Mouse (Mus musculus) kidney, adult 9 months (tissue): ENCODE data around the gene Zdhhc20.
"Not testable (repeated sequence)": the region's sequence is repeated elsewhere in the genome, so short reads cannot be mapped to it uniquely, and the experiment has no call there.

ENCODE experiments used
- DNase-seq: peaks from one replicate; pipeline ENCODE4 v3.0.0; 2022

The Zdhhc20 gene

DNA sequence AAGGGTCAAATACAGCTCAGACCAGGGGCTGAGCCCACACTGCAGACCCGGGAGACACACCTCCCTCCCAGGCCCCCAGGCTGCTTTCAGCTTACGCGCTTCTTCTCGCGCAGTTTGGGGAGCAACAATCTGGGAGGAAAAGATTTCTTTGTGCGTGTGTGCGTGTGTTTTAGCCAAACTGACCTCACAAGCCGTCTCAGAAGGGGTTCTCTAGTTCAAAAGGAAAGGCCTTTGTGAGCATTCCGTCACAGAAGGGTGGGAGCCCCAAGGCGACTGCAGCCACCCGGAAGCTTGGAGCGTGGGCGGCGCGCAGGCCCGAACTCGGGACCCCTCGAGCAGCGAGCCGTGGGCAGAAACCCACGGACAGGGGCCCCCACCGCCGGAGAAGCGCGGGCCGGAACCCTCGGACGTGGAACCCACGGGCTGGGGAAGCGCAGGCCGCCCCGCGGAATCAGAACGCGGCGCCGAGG is 500 bp downstream of the Zdhhc20 start:
- DNase-seq: peak; percentile 26

DNA sequence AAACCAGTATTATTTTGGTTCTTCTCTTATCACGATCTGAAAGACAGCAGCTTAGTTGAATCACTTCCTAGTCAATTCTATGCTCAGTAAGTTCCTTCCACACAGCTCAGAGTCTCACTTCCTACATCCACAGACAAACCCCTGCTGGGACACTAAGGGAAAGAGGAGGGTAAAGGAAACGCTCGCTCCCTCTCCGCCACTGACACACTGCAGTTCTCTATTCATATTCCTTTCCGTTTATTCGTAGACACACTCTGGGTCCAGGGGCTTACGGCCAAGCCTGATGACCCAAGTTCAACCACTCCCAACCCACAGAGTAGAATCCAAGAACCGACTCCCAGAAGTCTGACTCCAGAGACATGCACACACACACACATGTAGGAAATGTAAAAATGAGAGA is 2.9 kb downstream of the Zdhhc20 start:
- DNase-seq: peak; percentile 20

DNA sequence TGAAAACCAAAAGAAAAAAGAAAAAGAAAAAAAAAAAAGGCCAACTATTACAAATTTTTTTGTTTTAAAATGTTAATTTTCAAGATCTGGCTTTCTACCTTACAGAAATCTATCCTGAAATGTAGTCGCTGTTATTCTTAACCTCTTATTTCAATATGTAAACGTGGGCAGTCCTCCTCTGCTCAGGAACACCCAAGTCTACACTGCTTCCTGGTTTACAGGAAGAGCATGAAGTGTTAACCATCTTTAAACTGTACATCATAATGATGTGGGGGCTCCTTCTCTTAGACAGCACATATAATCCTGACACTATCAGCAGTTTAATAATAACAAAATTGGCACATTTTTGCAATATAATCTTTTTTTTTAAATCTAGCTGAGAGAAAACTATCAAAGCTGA is 4.0 kb downstream of the Zdhhc20 start:
- DNase-seq: no peak

DNA sequence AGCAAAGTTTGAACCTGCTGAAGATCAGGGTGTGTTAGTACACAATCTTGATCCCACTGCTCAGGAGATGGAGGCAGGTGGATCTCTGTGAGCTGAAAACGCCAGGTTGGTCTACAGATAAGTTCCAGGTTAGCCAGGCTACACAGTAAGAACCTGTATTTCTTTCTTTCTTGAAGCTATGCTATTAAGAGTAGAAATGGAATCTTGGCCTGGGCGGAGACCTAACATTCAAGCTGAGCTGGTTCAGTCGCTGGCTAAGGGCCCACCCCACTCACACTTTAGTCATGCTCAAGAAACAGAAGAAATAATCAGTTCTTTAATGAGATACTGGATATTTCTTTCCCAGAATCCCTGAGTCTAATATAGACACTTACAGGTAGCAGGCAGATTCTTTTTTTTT is 6.7 kb downstream of the Zdhhc20 start:
- DNase-seq: no peak

DNA sequence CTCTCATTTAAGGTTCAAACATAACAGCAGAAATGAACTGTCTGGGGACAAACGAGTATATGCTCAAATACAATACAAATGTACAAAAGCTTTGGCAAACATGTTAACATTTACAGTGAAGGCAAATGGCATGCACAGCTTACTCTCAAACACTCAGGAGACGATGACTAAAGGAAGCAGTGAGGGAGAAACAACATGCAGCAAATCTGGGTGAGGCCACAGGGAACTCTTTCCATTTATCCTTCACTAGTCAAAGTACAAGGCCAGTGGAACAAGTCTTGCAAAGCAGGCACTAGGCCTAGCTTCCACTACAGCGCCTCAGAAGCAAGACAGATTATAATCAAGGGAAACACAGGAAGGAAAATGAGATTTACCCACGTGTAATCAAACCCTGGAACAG is 7.4 kb downstream of the Zdhhc20 start:
- no peak for DNase-seq

DNA sequence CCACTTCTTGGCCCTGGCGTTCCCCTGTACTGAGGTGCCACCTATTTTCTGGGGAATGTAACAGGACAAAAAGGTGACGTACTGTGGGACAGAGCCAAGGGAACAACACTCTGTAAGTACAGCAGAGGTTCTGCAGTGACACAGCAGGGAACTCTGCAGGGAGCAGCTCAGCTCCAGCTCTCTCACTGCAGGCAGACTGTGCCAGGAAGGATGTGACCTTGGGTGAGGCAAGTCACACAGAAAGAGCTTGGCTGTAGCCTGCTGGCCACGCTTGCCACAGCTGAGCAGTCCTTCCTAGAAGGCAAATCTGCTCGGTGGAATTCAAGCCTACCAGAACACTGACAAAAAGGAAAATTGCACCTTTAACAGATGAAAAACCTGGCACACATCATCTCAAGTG is 8.3 kb downstream of the Zdhhc20 start:
- peak; percentile 66 for DNase-seq

DNA sequence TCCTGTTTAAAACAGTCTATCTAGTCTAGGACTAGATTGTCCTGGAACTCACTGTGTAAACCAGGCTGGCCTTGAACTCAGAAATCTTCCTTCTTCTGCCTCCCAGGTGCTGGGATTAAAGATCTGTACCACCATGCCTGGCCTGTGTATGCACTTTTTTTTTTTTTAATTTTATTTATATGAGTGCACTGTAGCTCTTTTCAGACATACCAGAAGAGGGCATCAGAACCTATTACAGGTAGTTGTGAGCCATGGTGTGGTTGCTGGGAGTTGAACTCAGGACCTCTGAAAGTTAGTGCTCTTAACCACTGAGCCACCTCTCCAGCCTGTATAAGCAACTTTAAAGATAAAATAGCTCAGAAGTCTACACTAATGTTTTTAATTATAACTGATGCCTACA is 9.0 kb downstream of the Zdhhc20 start:
- no peak for DNase-seq

DNA sequence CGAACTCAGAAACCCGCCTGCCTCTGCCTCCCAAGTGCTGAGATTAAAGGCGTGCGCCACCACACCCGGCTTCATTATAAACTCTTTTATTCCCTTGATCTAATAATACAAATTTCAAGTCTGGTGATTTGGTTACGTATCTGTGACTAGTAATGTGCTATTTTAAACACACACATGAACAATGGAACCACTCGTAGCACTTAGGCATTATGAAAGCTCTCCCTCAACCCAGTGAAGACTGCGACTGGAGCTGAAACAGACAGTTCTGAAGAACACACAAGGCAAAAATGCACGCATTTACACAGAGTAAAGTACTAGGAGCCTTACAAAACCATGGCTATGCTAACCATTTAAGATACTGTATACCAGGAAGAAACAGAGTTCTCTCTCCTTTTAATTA is 12.2 kb downstream of the Zdhhc20 start:
- DNase-seq: no peak

DNA sequence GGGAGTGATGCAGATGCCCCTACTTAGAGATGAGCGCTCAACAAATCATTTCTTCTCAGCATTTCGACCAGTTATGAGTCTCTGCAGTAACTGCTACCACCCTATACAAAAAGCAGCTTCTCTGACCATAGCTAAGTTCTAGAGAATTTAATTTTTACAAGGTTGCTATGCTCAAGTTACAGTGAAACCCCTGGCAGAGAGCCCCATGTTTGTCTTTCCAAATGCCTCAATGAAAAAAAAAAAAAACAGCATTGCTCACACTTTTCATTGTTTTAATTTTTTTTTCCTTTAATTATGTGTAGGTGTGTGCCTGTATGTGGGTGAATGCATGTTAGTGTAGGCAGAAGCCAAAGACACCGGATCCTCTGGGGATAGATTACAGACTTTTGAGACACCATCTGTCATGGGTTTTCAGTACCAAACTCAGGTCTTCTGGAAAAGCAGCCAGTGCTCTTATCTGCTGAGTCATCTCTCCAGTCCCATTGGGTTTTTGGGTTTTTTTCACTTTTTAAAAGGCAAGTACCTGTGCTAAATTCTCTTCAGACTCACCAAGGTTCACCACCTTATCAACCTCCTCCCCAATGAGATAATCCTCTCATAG is 23.3 kb downstream of the Zdhhc20 start:
- no peak for DNase-seq

DNA sequence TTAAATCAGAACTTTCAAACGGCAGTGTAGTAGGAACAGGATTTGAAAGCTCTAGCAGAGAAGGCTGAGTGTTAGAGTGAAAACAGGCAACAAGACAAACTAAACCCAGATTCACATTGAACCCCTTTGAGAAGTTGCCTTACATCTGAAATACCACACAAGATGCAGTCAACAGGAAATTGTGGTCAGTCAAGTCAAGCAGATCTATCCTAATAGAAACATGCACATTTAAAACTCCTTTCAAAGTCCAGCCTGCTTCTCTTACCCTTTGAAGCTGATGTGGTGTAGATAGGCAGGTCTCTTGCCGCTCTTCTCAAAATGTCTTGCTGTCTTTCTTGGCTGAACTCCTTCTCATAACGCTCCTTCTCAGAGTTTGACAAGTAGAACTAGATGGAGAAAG is 24.8 kb downstream of the Zdhhc20 start:
- DNase-seq: no peak

DNA sequence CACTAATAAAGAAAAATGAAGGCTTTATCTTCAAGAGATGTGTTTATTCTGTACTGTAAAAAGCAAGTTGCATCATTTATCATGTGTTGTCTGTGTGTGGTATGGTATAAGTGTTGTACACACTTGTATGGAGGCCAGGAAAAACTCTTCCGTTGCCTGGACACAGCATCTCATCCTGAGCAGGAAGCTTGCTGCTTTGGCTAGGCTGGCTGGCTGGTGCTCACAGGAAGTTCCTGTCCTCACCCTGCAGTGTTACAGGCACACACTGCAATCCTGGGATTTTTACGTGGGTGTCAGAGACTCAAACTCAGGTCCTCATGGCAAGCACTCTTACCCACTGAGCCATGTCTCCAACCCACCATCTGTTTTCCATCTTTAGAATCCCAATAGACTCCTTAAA is 26.9 kb downstream of the Zdhhc20 start:
- no peak for DNase-seq

DNA sequence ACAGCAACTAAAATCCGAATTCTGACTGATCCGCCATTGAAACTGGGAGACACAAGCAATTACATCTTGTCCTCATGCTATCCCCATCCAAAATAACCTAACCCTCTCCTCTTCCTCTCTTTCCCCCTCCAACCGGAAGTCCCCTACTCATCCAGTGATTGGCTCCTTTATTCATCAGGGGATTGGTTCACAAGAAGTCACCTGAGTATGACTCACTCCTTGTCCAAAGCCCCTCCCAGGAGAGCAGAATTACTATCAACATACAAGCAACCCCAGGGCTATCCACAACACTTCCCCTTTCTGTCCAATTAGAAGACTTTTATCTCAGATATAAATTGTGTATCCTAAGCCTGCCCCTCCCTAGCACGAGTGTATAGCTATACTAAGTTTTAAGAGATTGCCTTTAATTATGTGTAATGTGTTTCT is 28.1 kb downstream of the Zdhhc20 start:
- DNase-seq: no peak

DNA sequence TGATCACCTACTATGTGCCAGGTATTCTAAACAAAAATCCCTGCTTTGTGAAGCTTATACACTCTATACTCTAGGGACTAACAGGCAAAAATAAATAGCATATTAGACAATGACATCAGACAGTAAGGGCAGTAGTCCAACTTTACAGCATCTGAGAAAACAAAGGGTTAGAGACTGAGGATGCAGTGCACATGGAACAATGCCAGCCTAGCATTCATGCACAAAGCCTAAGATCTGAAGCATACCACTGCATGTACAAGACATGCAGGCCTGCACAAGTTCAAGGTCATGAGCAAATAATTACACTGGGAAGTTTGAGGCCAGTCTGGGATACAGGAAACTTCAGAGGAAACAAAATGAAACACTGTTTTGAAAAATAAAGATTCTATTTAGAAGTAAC is 30.6 kb downstream of the Zdhhc20 start:
- peak; percentile 9 for DNase-seq

DNA sequence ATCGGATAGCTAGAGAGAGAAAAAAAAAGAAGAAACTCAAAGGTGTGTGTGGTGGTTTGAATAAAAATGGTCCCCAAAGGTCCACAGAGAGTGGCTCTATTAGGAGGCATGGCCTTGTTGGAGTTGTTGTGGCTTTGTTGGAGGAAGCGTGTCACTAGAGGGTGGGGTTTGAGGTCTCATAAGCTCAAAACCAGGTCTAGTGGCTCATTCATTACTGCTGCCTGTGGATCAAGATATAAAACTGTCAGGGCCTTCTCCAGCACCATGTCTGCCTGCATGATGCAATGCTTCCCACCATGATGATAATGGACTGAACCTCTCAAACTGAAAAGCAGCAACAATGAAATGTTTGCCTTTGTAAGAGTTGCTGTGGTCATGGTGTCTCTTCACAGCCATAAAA is 31.5 kb downstream of the Zdhhc20 start:
- no peak for DNase-seq

DNA sequence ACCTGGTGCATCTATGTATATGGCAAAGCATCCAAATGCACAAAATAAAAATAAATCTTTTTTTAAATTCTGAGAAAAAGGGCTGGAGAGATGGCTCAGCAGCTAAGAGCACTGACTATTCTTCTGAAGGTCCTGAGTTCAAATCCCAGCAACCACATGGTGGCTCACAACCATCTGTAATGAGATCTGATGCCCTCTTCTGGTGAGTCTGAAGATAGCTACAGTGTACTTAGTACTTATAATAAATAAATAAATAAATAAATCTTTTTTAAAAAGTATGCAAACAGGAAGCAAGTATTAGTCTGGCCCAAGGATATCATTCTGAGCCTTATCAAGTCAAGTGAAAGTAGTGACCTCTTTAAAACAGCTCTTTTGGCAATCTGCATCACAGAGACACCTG is 34.0 kb downstream of the Zdhhc20 start:
- not testable (repeated sequence) for DNase-seq

DNA sequence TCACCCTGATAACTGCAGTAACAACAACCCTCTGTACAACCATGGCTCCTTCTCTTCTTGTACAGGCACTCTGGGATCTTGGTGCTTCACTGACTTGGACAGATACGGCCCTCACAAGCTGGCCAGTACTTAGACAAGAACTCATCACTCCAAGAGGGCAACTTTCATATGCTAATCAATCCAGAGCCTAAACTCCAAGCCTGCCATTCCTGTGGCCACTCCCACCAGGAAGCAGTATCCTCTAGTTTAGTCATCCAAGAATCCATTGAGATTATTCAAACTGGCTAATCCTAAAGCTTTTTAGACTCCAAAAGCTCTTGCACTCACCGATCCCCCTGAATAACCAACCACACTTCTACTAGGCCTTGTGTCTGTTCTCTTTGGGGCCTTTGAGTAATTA is 37.1 kb downstream of the Zdhhc20 start:
- no peak for DNase-seq

DNA sequence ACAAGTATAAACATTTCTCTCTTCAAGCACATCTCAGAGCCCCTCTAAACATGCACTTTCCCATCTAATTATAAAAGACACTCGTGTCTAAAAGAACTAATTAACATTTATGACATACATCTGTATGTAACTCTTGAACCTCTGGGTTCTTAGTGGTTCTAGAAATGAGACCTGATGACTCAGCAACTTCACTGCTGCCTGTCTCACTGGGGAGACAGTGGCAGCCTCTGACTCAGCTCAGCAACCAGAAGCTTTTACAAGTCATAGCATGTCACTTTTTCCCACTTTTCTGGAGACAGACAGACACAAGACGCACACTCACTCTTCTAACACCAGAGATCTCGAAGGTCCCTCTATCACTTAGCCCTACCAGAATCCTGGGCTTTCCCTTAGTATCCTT is 39.7 kb downstream of the Zdhhc20 start:
- DNase-seq: no peak

DNA sequence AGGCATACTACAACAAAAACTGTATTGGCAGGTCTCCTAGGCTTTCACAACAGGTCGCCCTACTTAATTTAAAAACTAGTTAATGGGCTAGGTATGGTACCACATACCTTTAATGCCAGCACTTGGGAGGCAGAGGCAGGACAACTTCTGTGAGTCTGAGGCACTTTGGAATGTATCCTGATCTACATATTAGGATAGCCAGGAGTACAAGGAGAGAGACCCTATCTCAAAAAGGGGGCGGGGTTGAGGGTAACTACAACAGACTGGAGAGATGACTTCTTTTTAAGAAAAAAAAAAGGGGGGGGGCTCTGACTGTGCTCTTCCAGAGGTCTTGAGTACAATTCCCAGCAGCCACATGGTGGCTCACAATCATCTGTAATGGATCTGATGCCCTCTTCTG is 41.4 kb downstream of the Zdhhc20 start:
- no peak for DNase-seq

DNA sequence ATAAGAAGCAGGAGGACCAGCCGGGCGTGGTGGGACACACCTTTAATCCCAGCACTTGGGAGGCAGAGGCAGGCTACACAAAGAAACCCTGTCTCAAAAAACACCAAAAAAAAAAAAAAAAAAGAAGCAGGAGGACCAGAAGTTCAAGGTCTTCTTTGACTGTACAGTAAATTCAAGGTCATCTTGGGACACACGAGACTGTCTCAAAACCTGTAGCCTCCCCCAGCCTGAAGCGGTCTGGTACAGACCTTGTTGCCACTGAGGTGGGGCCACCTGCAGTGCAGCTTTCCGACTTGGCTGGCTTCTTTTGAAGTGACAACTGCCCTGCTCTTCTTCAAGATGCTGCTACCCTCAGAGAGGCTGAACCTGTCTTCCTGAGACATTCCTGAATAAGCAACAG is 42.0 kb downstream of the Zdhhc20 start:
- DNase-seq: not testable (repeated sequence)

DNA sequence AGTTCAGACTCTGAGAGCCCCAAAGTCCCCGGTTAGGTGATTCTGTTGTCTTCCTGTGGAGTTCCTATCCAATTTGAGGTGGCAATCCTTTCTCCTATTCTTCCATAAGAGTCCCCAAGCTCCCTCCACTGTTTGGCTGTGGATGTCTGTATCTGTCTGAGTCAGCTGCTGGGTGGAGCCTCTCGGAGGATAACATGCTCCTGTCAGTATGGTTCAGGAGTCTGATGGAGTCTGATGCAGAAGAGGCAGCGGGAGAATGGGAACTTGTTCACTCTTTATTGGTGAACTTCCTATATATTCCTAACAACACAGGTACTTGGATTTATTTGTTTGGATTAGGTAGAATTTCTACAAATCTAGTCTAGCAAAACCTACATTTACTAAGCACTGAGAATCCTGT is 45.5 kb downstream of the Zdhhc20 start:
- no peak for DNase-seq

DNA sequence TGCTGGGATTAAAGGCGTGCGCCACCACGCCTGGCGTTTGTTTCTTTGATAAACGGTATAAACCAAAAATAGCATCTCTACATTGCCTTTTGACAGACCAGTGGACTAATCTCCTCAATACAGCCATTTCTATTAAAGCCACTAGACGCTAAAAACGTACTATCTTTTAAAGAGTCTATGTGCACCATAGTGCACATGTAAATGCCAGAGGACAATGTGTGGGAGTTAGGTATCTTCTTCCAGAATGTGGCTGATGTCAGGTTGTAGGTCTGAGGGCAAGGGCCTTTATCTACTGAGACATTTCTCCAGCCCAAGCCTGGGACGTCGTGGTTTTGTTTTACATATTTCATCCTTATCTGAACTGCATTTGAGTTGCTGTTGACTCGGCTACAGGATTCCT is 54.9 kb downstream of the Zdhhc20 start:
- DNase-seq: no peak

DNA sequence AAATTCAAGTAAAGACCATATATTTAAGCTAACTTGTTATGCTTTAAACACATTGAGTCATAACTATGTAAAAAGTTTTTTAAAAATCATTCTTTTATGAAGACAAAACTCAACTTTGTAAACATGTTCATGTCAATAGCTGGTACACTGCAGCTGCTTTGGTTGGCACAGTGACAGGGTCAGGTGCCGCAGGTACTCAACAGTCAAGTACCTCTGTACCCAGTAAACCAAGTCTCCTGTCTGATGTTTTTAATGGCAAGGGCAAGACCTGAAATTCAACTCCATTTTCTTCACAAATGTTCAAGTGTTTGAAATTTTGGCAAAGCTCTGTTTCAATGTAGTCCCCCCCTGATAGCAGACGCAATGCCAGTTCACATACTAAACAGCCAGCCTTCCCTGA is 56.5 kb downstream of the Zdhhc20 start:
- no peak for DNase-seq

DNA sequence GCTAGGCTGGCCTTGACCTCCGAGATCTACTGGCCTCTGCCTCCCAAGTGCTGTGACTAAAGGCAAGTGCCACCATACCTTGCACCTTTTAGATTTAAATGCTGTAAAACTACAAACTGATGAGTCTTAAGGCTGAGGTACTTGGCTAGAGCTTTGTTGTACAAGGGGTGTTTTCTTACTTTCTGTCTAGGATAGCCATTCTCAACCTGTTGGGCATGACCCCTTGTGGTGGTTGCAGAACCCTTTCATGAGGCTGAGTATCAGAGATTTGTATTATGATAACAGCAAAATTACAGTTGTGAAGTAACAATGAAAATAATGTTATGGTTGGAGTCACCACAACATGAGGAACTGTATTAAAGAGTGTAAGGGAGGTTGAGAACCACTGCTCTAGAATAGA is 62.8 kb downstream of the Zdhhc20 start:
- DNase-seq: no peak

DNA sequence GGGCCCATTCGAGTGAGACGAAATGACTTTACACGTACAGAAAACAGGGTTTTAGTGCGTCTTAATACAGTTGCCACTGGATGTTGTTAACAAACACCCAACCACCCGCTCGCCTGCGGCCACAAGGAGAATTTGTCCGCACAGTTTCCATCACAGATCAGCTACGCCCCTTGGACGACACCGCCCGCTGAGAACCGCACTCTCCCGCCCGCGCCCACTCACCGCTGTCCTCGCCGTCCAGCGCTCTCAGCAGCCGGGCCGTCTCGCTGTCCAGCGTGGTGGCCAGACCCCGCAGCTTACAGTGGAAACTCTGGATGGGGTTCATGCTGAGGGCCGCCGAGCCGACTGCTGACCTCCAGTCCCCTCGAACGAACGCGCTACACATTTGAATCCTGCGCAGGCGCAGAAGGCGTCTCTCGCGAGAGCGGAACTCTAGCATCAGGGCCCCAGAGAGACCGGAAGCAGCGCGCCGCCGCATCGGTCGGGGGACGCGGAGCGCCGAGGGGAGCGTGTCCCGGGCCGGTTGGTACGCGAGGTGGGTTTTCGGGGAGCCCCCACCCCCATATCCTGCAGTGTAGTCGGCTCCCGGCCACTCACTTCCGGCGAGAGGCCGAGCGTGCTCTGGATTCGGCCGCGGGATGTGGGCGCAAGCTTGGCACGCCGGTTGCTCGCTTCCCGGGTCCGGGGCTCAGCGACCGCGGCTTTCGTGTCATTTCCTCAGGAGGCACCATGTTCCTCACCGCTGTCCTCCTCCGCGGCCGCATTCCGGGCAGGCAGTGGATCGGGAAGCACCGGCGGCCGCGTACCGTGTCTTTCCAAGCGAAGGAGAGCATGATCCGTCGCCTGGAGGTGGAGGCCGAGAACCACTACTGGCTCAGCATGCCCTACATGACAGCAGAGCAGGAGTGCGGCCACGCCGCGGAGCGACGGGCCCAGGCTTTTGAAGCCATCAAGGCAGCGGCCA is 64.0 kb downstream of the Zdhhc20 start, which contains the start of the genes Ska3 and Mrpl57:
Gene Ska3 (minus strand): TSS at position 398 of the 964 bp plus-strand sequence.
Gene Mrpl57 (plus strand): TSS at position 447 of the 964 bp plus-strand sequence.
- peak; percentile 92 for DNase-seq
